Mouse (Mus musculus): Measurements from ENCODE around the gene Rasa3. TPM values are rescaled to one million over a fixed set of nuclear protein-coding genes. Genes with fewer than 3 reads are reported as not detected.

Gene Rasa3
- total and polyA plus RNA-seq, 2 experiments from 2014 or later: 20.5 to 52.7 TPM

GRCm38 (mm10) chr8:13605920-13606480, 71.4 kb downstream of the Rasa3 start:
- no peaks in the 10 kb centered on the region for H3K4me1 ChIP-seq (ENCODE audit: insufficient read depth, low read length)
- TF ChIP-seq CTCF (IDR thresholded peaks at IDR 0.05): no peak
- peaks cover 9% of the 10 kb centered on the region for H3K36me3 ChIP-seq (ENCODE audit: insufficient read depth, low read length)
- H3K4me3 ChIP-seq (ENCODE audit: low read depth, low read length): no peak overlapping the region
- no peaks in the 10 kb centered on the region for H3K9me3 ChIP-seq (ENCODE audit: low read length)
- H3K27ac ChIP-seq (ENCODE audit: low read depth, low read length): no peak overlapping the region
- no peak for DNase-seq (ENCODE audit: low spot score)
- no peaks in the 10 kb centered on the region for H3K27me3 ChIP-seq (ENCODE audit: insufficient read depth, low read length)
- no peak overlapping the region for H3K4me2 ChIP-seq (ENCODE audit: low read depth, low read length, poor library complexity, severe bottlenecking)
- no peak for ATAC-seq (ENCODE audit: low FRiP score)
- no peak overlapping the region for H3K9ac ChIP-seq (replicated peaks; ENCODE audit: low read length, poor library complexity, severe bottlenecking)
- WGBS: 89% methylated on average over 7 of the region's 7 CpGs

DNA sequence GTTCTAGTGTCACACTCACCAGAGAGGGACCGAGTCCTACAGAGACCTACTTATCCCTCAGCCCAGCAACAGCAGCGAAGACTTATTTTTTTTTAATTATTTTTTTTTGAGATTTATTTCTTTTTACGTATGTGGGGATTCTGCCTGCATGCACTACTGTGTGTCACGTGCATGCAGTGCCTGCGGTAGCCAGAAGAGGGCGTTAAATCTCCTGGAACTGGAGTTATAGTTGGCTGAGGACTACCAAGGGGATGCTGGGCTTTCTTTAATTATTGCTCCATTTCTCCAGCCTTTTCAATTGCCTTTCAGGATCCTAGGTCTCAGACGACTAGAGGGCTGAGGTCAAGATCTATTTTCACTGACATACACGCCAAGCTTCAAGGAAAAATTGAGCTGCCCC, 74.8 kb downstream of the Rasa3 start:
- Histone ChIP-seq H3K4me2 (ENCODE audit: low read depth, low read length, poor library complexity, severe bottlenecking) (no peak overlapping the region), H3K36me3 (ENCODE audit: insufficient read depth, low read length) (peaks cover 9% of the 10 kb centered on the region), H3K9ac (replicated peaks; ENCODE audit: low read length, poor library complexity, severe bottlenecking) (no peak overlapping the region), H3K27ac (ENCODE audit: low read depth, low read length) (no peak overlapping the region), H3K4me3 (ENCODE audit: low read depth, low read length) (no peak overlapping the region), H3K9me3 (ENCODE audit: low read length) (no peaks in the 10 kb centered on the region), H3K4me1 (ENCODE audit: insufficient read depth, low read length) (no peaks in the 10 kb centered on the region), H3K27me3 (ENCODE audit: insufficient read depth, low read length) (no peaks in the 10 kb centered on the region)
- ATAC-seq (ENCODE audit: low FRiP score) (0 out of 2 replicates have a peak, but pooled peaks have one; percentile 60), DNase-seq (ENCODE audit: low spot score) (peak; percentile 76)
- TF ChIP-seq CTCF (IDR thresholded peaks at IDR 0.05): peak; percentile 76
- WGBS: 54% methylated on average over 8 of the region's 8 CpGs

DNA sequence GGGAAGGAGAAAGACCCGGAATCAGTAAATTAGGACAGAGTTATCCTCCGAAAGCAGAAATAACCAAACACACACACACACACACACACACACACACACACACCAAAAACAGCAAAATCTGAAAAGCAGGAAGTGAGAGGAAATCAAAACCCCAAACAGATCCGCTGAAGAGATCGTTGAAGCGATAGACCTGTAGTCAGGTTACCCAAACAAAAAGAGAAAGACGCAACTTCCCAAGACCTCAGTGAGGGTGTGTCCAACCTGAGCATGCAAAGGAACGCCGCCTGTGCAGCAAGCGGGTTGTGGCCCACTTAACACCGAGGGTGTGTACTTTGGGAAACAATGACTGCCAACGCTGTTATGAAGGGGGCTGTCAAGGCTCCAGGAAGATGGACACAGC, 76.2 kb downstream of the Rasa3 start:
- Histone ChIP-seq H3K9ac (replicated peaks; ENCODE audit: low read length, poor library complexity, severe bottlenecking) (no peak overlapping the region), H3K9me3 (ENCODE audit: low read length) (no peaks in the 10 kb centered on the region), H3K36me3 (ENCODE audit: insufficient read depth, low read length) (peaks cover 12% of the 10 kb centered on the region), H3K4me1 (ENCODE audit: insufficient read depth, low read length) (no peaks in the 10 kb centered on the region), H3K27me3 (ENCODE audit: insufficient read depth, low read length) (no peaks in the 10 kb centered on the region), H3K4me3 (ENCODE audit: low read depth, low read length) (no peak overlapping the region), H3K4me2 (ENCODE audit: low read depth, low read length, poor library complexity, severe bottlenecking) (no peak overlapping the region), H3K27ac (ENCODE audit: low read depth, low read length) (no peak overlapping the region)
- 88% methylated on average over 11 of the region's 11 CpGs for WGBS
- ATAC-seq (ENCODE audit: low FRiP score) (no peak), DNase-seq (ENCODE audit: low spot score) (no peak)
- TF ChIP-seq CTCF (IDR thresholded peaks at IDR 0.05): no peak

DNA sequence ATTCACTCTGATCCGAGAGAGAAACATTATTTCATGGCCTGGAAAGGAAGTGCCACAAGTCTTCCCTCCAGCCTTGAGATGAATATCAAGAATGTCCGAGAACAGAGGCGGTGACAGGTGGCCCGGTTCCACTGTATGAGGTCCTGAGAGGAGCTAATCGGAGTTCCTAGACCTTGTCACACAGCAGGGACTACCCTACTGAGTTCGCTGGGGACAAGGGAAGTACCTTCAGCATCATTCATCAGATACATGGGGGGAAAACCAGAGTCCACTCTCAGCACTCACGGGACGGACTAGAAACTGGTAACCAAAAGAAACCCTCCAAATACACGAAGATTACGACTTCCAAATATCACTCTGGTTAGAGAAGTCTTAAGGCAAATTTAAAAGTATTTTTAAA, 76.7 kb downstream of the Rasa3 start:
- H3K9ac ChIP-seq (replicated peaks; ENCODE audit: low read length, poor library complexity, severe bottlenecking): no peak overlapping the region
- H3K4me1 ChIP-seq (ENCODE audit: insufficient read depth, low read length): no peaks in the 10 kb centered on the region
- no peaks in the 10 kb centered on the region for H3K9me3 ChIP-seq (ENCODE audit: low read length)
- H3K27me3 ChIP-seq (ENCODE audit: insufficient read depth, low read length): no peaks in the 10 kb centered on the region
- WGBS: 86% methylated on average over 10 of the region's 10 CpGs
- no peak overlapping the region for H3K4me3 ChIP-seq (ENCODE audit: low read depth, low read length)
- no peak overlapping the region for H3K27ac ChIP-seq (ENCODE audit: low read depth, low read length)
- ATAC-seq (ENCODE audit: low FRiP score) (no peak), DNase-seq (ENCODE audit: low spot score) (no peak)
- H3K4me2 ChIP-seq (ENCODE audit: low read depth, low read length, poor library complexity, severe bottlenecking): no peak overlapping the region
- no peak for TF ChIP-seq CTCF (IDR thresholded peaks at IDR 0.05)
- H3K36me3 ChIP-seq (ENCODE audit: insufficient read depth, low read length): peaks cover 12% of the 10 kb centered on the region

DNA sequence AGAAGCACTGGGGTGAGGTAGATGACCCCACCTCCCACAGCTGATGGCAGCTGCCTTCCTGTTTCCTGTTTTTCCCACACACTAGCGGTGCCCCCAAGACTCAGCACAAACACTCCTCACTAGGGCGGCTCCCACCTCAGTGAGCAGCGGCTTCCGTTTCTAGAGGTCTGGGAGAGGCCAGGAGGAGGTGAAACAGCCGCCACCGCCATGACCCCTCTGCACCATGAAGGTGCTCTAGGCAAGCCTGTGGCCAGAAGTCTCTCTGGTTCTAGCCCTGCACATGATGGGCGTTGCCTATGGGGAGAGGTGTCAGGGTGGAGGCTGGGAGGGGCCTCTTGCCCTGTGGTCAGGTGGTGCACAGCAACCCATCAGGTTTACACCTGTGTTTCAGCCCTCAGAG, 77.2 kb downstream of the Rasa3 start:
- Histone ChIP-seq H3K4me1 (ENCODE audit: insufficient read depth, low read length) (no peaks in the 10 kb centered on the region), H3K36me3 (ENCODE audit: insufficient read depth, low read length) (peaks cover 12% of the 10 kb centered on the region), H3K4me2 (ENCODE audit: low read depth, low read length, poor library complexity, severe bottlenecking) (no peak overlapping the region), H3K9ac (replicated peaks; ENCODE audit: low read length, poor library complexity, severe bottlenecking) (no peak overlapping the region), H3K27ac (ENCODE audit: low read depth, low read length) (no peak overlapping the region), H3K9me3 (ENCODE audit: low read length) (no peaks in the 10 kb centered on the region), H3K4me3 (ENCODE audit: low read depth, low read length) (no peak overlapping the region), H3K27me3 (ENCODE audit: insufficient read depth, low read length) (no peaks in the 10 kb centered on the region)
- DNase-seq (ENCODE audit: low spot score): no peak
- 83% methylated on average over 7 of the region's 7 CpGs for whole genome bisulfite sequencing
- TF ChIP-seq CTCF (IDR thresholded peaks at IDR 0.05): no peak
- ATAC-seq (ENCODE audit: low FRiP score): no peak

DNA sequence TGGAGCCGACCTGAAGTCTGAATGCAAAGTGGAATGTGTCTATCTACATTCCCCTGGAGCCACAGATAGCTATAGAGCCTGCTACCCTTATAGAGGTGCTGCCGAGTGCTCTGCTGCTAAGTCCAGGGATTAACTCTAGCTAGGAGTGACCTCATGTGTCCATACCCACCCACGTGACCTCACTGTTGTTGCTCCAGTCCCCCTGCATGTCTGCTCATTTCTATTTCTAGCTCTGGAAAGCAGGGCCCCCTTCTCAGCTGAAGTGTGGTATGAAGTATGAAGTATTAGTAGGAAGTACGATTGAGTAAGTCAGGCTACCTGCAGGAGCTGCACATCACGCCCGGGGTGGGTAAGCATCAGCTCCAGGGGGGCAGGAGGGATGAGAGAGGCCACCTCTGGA, 79.6 kb downstream of the Rasa3 start:
- H3K36me3 ChIP-seq (ENCODE audit: insufficient read depth, low read length): peaks cover 8% of the 10 kb centered on the region
- 88% methylated on average over 6 of the region's 6 CpGs for WGBS
- H3K9ac ChIP-seq (replicated peaks; ENCODE audit: low read length, poor library complexity, severe bottlenecking): no peak overlapping the region
- no peak for ATAC-seq (ENCODE audit: low FRiP score)
- TF ChIP-seq CTCF (IDR thresholded peaks at IDR 0.05): no peak
- H3K4me3 ChIP-seq (ENCODE audit: low read depth, low read length): no peak overlapping the region
- no peak for DNase-seq (ENCODE audit: low spot score)
- H3K4me2 ChIP-seq (ENCODE audit: low read depth, low read length, poor library complexity, severe bottlenecking): no peak overlapping the region
- H3K9me3 ChIP-seq (ENCODE audit: low read length): no peaks in the 10 kb centered on the region
- no peak overlapping the region for H3K27ac ChIP-seq (ENCODE audit: low read depth, low read length)
- no peaks in the 10 kb centered on the region for H3K4me1 ChIP-seq (ENCODE audit: insufficient read depth, low read length)
- no peaks in the 10 kb centered on the region for H3K27me3 ChIP-seq (ENCODE audit: insufficient read depth, low read length)
